Mouse (Mus musculus) embryonic facial prominence, embryonic 10.5 days (tissue): ENCODE results near the gene Sema6c. TPM values are rescaled to one million over a fixed set of nuclear protein-coding genes. Genes with fewer than 3 reads are reported as not detected.
"Not testable (repeated sequence)": the region's sequence is repeated elsewhere in the genome, so short reads cannot be mapped to it uniquely, and the experiment has no call there.

Source experiments
- DNase-seq: peaks from one replicate; pipeline ENCODE4 v3.0.0-alpha.2; 2017; ENCODE audit warnings: low spot score
- H3K27ac ChIP-seq: fragments of 300-500 bp; sonication (generic); replicated peaks from 2 replicates; pipeline ENCODE4 v1.5.1; 2016; ENCODE audit warnings: mild to moderate bottlenecking
- H3K27me3 ChIP-seq: fragments of 300-500 bp; sonication (generic); replicated peaks from 2 replicates; pipeline ENCODE4 v1.6.1; 2016; ENCODE audit warnings: low read depth, mild to moderate bottlenecking; ENCODE audit not compliant: poor library complexity, severe bottlenecking
- H3K36me3 ChIP-seq: fragments of 300-500 bp; sonication (generic); replicated peaks from 2 replicates; pipeline ENCODE4 v1.6.1; 2016; ENCODE audit warnings: mild to moderate bottlenecking, moderate library complexity
- H3K4me1 ChIP-seq: fragments of 300-500 bp; sonication (generic); 2 replicates; pipeline ENCODE4 v1.6.1; 2016
- H3K4me3 ChIP-seq: fragments of 300-500 bp; sonication (generic); 2 replicates; pipeline ENCODE4 v1.5.1; 2016; ENCODE audit warnings: mild to moderate bottlenecking, moderate library complexity
- H3K9me3 ChIP-seq: fragments of 300-500 bp; sonication (generic); 2 replicates; pipeline ENCODE4 v1.6.1; 2016; ENCODE audit warnings: mild to moderate bottlenecking
- WGBS: fragments of 180-500 bp; shearing (Covaris S2); methylation state at CpG from one replicate; pipeline ENCODE4 v1.1.7; 2016; 5-methylcytosine and 5-hydroxymethylcytosine counted together
- polyA plus RNA-seq: library from polyadenylated mRNA; unstranded; fragments of >200 nt; fragmentation: Nextera tagmentation; extraction: Ambion mirVana; gene quantifications from 2 replicates; pipeline ENCODE4 v1.2.1, GENCODE M21; 2016

Sema6c gene
- polyA plus RNA-seq, 1 experiment from 2014 or later: 9.2 TPM

GRCm38 (mm10) chr3:95134133-95134532 lies 26.1 kb upstream of the Sema6c start:
- H3K9me3 ChIP-seq, H3K27me3 ChIP-seq, DNase-seq, H3K27ac ChIP-seq: not testable (repeated sequence)
- H3K36me3 ChIP-seq: peaks cover 37% of the 10 kb centered on the region
- no CpG with 5 or more reads among the region's 12 CpGs for WGBS
- peak overlapping the region; percentile 78 for H3K4me3 ChIP-seq
- peaks cover 27% of the 10 kb centered on the region for H3K4me1 ChIP-seq

- no peak for DNase-seq
- WGBS: 30% methylated on average over 6 of the region's 6 CpGs
- Histone ChIP-seq H3K9me3 (no peaks in the 10 kb centered on the region), H3K4me3 (peak overlapping the region; percentile 50), H3K4me1 (peaks cover 27% of the 10 kb centered on the region), H3K36me3 (peaks cover 36% of the 10 kb centered on the region), H3K27ac (no peak overlapping the region), H3K27me3 (no peaks in the 10 kb centered on the region)
Measured at GRCm38 (mm10) chr3:95135023-95135422, 25.2 kb upstream of the Sema6c start.

- no peaks in the 10 kb centered on the region for H3K9me3 ChIP-seq
- DNase-seq: no peak
- no peaks in the 10 kb centered on the region for H3K27me3 ChIP-seq
- H3K27ac ChIP-seq: no peak overlapping the region
- peaks cover 37% of the 10 kb centered on the region for H3K36me3 ChIP-seq
- peak overlapping the region; percentile 50 for H3K4me3 ChIP-seq
- WGBS: 92% methylated on average over 7 of the region's 7 CpGs
- peaks cover 27% of the 10 kb centered on the region for H3K4me1 ChIP-seq
Measured at GRCm38 (mm10) chr3:95135433-95136052, 24.7 kb upstream of the Sema6c start.

GRCm38 (mm10) chr3:95136336-95136735 lies 23.9 kb upstream of the Sema6c start:
- WGBS: 91% methylated on average over 3 of the region's 3 CpGs
- peaks cover 27% of the 10 kb centered on the region for H3K4me1 ChIP-seq
- no peak overlapping the region for H3K4me3 ChIP-seq
- peaks cover 41% of the 10 kb centered on the region for H3K36me3 ChIP-seq
- no peaks in the 10 kb centered on the region for H3K27me3 ChIP-seq
- H3K9me3 ChIP-seq: no peaks in the 10 kb centered on the region
- no peak overlapping the region for H3K27ac ChIP-seq
- DNase-seq: no peak

GRCm38 (mm10) chr3:95139586-95140288 lies 20.5 kb upstream of the Sema6c start:
- 72% methylated on average over 25 of the region's 25 CpGs for WGBS
- Histone ChIP-seq H3K27ac (no peak overlapping the region), H3K27me3 (no peaks in the 10 kb centered on the region), H3K9me3 (no peaks in the 10 kb centered on the region), H3K4me3 (no peak overlapping the region), H3K36me3 (peaks cover 31% of the 10 kb centered on the region), H3K4me1 (peaks cover 18% of the 10 kb centered on the region)
- DNase-seq: no peak

GRCm38 (mm10) chr3:95140289-95140595 lies 20.0 kb upstream of the Sema6c start:
- Histone ChIP-seq H3K27me3 (no peaks in the 10 kb centered on the region), H3K36me3 (peaks cover 31% of the 10 kb centered on the region), H3K4me3 (0 out of 2 replicates have a peak overlapping the region, but pooled peaks have one; percentile 13), H3K9me3 (no peaks in the 10 kb centered on the region), H3K27ac (no peak overlapping the region), H3K4me1 (peaks cover 13% of the 10 kb centered on the region)
- DNase-seq: no peak
- 66% methylated on average over 18 of the region's 18 CpGs for WGBS

GRCm38 (mm10) chr3:95140795-95141194 lies 19.5 kb upstream of the Sema6c start:
- Histone ChIP-seq H3K27ac (no peak overlapping the region), H3K27me3 (no peaks in the 10 kb centered on the region), H3K9me3 (no peaks in the 10 kb centered on the region), H3K36me3 (peaks cover 31% of the 10 kb centered on the region), H3K4me3 (0 out of 2 replicates have a peak overlapping the region, but pooled peaks have one; percentile 13), H3K4me1 (peaks cover 7% of the 10 kb centered on the region; the same call in 1 of the 2 replicates)
- WGBS: 86% methylated on average over 6 of the region's 6 CpGs
- DNase-seq: no peak

- Histone ChIP-seq H3K27ac (no peak overlapping the region), H3K27me3 (no peaks in the 10 kb centered on the region), H3K9me3 (no peaks in the 10 kb centered on the region), H3K4me1 (peaks cover 7% of the 10 kb centered on the region; the same call in 1 of the 2 replicates), H3K4me3 (no peak overlapping the region), H3K36me3 (peaks cover 31% of the 10 kb centered on the region)
- no peak for DNase-seq
- 95% methylated on average over 9 of the region's 9 CpGs for WGBS
Measured at GRCm38 (mm10) chr3:95141474-95141873, 18.8 kb upstream of the Sema6c start.

- 89% methylated on average over 10 of the region's 10 CpGs for WGBS
- Histone ChIP-seq H3K4me1 (peaks cover 4% of the 10 kb centered on the region; the same call in 1 of the 2 replicates), H3K27me3 (no peaks in the 10 kb centered on the region), H3K27ac (no peak within 1 kb of the TSS), H3K4me3 (no peak within 1 kb of the TSS), H3K9me3 (no peaks in the 10 kb centered on the region), H3K36me3 (peaks cover 31% of the 10 kb centered on the region)
- no peak for DNase-seq
Measured at GRCm38 (mm10) chr3:95141952-95142616, 18.2 kb upstream of the Sema6c start, which contains the start of gene Tnfaip8l2. Gene Tnfaip8l2 (minus strand): TSS chr3:95142360.

GRCm38 (mm10) chr3:95142617-95143011 lies 17.6 kb upstream of the Sema6c start:
- Histone ChIP-seq H3K36me3 (peaks cover 31% of the 10 kb centered on the region), H3K27ac (no peak overlapping the region), H3K4me1 (peaks cover 4% of the 10 kb centered on the region; the same call in 1 of the 2 replicates), H3K4me3 (no peak overlapping the region), H3K9me3 (no peaks in the 10 kb centered on the region), H3K27me3 (no peaks in the 10 kb centered on the region)
- 9% methylated on average over 5 of the region's 5 CpGs for WGBS
- DNase-seq: peak; percentile 83

- no peak for DNase-seq
- Histone ChIP-seq H3K9me3 (no peaks in the 10 kb centered on the region), H3K4me3 (no peak overlapping the region), H3K27ac (no peak overlapping the region), H3K4me1 (0 out of 2 replicates have a peak, but pooled peaks cover 10% of the 10 kb centered on the region), H3K27me3 (no peaks in the 10 kb centered on the region), H3K36me3 (no peaks in the 10 kb centered on the region)
- WGBS: 50% methylated on average over 3 of the region's 3 CpGs
Measured at GRCm38 (mm10) chr3:95147924-95148323, 12.3 kb upstream of the Sema6c start.

- H3K9me3 ChIP-seq: no peaks in the 10 kb centered on the region
- H3K27ac ChIP-seq: no peak overlapping the region
- peaks cover 12% of the 10 kb centered on the region for H3K27me3 ChIP-seq
- no peaks in the 10 kb centered on the region for H3K36me3 ChIP-seq
- H3K4me3 ChIP-seq: no peak overlapping the region
- WGBS: 55% methylated on average over 4 of the region's 4 CpGs
- no peaks in the 10 kb centered on the region for H3K4me1 ChIP-seq
- DNase-seq: no peak
Measured at GRCm38 (mm10) chr3:95153874-95154273, 6.4 kb upstream of the Sema6c start.
